Mouse (Mus musculus): ENCODE measurements around the gene Ryr2.
"Not testable (repeated sequence)": the region's sequence is repeated elsewhere in the genome, so short reads cannot be mapped to it uniquely, and the experiment has no call there.

The Ryr2 gene

DNA sequence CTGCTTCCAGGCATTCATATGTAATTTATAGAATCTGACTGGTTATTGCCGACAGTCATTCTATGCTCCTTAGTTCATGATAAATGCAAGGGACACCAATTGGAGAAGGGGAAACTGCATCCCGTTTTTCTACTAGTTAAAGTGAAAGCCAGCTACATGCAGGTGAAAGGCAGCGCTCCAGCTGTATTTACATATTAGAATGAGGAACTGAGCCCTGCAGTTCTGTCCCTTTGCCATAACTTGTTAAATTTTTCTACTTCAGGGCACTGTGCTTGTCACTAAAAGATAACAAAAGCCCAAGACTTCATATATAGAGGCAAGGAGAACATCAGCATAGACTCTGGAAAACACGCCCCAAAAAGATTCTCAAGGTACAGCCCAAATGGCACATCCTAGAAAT, 165.0 kb downstream of the Ryr2 start:
- no peak for DNase-seq (ENCODE audit: low read depth, low spot score)

DNA sequence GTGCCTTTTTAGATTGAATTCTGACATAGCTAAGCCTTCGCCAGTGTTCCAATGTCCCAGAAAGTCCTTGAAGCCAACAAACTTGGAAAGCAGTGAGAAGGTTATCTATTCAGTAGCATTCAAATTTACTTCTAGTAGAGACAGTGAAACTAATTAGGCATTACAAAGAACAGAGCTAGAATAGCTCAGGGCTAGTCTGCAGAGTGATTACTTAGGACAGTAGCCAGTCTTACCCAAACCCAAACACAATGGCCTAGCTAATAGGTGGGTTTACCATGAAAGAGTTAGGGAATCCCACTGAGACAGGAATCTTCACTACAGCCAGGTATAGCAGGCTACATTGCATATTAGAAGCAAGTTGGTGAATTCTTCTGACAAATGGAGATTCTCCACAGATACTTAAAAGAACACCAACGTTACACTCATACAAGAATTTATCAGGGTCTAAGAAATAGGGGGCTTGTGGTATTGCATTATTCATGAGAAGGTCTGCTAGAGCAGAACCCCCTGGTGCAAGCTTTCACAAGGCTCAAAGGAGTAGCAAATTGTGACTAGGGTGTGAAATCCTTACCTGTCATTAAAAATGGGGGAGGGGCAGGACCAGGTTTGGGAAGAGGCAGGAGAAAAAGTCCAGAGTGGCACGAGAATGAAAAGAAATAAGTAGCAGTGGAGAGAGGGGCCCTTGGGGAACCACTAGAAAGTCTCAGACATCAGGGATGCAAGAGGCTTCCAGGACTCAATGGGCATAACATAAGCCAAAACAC, 172.3 kb downstream of the Ryr2 start:
- DNase-seq (ENCODE audit: low read depth, low spot score) = not testable (repeated sequence)

DNA sequence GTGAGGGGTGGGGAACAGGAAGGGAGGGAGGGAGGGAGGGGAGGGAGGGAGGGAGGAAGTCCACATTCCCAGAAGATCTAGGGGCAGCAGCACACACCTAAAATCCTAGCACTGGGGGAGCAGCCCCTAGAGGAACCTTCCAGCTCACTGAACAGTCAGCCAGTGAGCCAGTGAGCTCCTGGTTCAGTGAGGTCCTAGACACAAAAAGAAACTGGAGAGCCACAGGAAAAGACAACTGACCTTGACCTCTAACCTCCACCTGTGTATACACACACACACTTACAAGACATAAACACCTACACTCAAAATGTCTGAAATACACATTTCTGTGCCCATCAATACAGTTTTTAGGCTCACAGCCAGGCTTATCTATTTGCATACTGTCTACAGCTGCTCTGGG, 173.4 kb downstream of the Ryr2 start:
- no peak for DNase-seq (ENCODE audit: low read depth, low spot score)

DNA sequence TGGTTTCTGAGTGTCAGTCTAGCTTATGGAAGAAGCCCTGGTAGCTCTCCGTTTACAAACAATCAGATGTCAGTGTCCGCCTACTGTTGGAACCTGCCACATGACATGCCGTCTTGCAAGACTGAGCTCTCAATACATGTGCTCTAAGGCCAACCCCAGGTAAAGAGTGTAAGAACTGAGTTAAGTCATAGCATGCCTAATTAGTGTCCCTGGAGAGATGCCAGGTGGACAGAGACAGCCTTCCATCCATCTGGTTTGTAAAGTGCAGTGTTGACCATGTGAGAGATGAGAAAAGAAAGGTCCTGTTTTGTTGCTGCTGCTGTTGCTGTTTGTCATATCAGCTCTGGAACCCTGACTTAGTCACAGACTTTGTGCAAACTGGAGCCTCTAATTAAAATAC, 178.0 kb downstream of the Ryr2 start:
- no peak for DNase-seq (ENCODE audit: low read depth, low spot score)

DNA sequence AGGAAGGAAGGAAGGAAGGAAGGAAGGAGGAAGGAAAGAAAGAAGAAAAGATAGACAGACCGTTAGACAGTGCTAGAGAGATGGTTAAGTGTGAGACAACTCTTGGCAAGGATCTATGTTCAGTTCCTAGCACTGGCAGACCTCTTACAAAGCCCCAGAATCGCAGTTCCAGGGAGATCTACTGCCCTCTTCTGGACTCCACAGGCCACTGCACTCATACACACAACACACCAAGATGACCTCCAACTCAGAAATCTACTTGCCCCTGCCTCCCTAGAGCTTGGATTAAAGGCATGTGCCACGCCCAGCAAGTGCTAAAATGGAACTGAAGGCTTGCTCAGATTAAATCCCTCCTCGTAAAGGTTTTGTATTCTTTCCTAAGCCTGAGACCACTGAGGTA, 179.0 kb downstream of the Ryr2 start:
- DNase-seq (ENCODE audit: low read depth, low spot score) = no peak

DNA sequence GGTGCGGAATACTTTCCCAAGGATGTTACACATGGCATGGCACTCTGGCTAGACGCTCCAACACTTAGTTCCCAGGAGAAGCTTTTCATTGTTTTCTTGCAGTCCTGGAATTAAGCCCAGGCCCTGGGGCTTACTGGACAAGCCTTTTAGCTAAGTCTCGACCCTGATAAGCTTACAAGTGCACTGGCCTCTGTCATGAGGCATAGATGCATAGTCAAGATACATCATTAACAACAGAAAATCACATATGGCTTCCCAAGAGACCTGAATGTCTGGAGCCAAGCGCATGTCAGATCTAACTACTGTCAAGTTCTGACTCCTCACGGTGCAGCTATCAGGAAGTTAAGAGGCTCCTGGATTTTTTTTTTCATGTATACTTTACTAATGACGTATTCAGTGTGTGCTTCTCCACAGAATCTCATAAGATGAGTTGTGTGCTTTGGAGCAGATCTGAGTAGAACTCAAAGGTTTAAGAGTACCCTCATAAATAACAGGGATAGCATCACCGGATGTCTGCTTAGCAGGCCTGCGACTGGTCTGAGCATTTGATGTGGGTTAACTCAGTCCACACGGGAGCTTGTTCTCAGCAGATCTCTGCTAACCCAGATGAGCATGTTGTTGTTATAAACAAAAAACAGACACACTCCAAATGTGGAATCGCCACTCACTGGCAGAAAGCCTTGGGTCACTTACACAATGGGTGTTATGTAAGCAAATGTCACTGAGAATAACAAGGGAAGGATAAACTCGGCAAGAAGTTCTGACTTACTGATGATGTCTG, 179.8 kb downstream of the Ryr2 start:
- DNase-seq (ENCODE audit: low read depth, low spot score) = no peak

DNA sequence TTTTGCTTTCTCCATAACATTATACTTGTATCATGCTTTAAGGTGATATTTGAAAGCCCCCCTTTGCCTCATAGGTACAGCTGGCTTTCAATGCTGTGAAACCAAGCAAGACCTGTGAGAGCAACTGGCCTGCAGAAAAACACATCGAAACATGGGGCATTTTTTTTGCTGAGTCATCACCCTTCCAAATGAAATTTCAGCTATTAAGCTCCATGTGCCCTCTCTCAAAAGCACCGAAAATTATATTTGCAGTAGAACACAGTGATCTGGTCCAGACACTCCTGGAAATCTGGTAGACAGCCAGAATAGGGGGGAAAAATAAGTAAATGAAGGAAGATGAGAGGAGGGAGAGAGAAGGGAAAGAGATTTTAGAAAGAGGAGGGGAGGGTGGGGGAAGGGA, 180.5 kb downstream of the Ryr2 start:
- DNase-seq (ENCODE audit: low read depth, low spot score) = no peak

DNA sequence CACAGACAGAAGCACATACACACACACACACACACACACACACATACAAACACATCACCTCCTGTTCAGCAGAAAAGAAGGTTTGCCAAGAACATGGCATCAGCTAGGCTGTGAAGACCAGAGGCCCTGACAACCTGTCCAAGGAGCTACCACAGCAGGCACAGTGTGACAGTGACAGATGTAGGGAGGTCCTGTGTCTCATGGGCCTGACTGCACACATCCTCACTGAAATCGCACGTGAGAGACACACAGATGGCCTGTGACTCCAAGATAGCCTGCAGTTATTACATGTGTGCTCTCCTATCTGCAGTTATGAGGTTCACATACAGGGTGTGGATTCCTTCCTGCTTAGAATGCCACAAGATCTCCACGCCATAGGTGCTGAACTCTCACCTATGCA, 182.0 kb downstream of the Ryr2 start:
- DNase-seq (ENCODE audit: low read depth, low spot score) = no peak

DNA sequence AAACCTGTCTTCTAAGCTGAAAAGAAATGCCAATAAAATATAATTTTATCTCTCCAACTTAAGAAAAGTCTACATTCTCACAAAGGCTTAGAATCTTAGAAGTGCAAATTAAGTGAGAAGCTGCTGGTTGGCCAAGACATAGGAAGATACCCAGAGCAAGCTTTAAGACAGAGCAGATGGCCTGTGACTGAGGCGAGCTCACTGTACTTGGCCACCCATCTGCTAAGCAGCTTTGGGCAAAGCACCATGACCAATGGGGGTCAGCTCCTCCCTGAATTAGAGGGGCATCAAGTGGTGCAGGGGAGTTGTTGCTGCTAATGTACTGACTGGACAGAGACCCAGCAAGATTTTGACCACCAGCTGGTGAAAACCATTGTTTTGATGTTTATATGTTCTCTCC, 186.2 kb downstream of the Ryr2 start:
- no peak for DNase-seq (ENCODE audit: low read depth, low spot score)

DNA sequence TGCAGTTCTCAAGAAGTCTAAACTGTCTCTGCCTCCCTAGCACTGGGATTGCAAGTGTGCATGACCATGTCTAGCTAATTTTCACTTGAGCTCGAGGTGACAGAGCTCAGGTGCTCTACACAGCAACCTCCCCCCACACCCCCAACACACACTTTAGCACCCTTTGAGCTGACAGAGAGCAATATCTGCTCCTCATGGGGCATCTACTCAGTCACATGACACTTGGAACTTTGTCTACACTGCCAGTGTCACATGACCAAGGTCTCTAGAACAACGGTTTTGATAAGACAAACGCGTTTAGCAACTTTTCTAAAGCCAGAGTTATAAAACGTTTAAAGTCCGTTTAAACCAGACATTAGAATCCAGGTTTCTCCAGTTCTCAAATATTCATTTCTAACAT, 187.3 kb downstream of the Ryr2 start:
- DNase-seq (ENCODE audit: low read depth, low spot score) = no peak

DNA sequence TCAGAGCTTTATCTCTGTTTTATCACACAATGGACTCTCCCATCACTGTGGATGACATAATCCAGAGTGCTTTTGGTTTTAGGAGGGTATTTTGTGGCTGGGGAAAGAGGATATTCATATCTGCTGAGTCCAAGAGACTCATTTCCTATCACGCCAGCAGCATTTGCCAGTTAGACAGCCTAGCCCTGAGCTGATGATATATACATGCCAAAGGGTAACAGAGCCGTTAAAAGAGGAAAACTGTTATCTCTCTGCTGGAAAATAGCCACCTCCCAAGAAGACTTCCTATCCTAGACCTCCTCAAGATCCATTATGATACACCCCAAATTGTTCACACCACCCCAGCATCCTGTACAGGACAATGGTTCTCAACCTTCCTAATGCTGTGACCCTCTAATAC, 191.1 kb downstream of the Ryr2 start:
- DNase-seq (ENCODE audit: low read depth, low spot score) = no peak

DNA sequence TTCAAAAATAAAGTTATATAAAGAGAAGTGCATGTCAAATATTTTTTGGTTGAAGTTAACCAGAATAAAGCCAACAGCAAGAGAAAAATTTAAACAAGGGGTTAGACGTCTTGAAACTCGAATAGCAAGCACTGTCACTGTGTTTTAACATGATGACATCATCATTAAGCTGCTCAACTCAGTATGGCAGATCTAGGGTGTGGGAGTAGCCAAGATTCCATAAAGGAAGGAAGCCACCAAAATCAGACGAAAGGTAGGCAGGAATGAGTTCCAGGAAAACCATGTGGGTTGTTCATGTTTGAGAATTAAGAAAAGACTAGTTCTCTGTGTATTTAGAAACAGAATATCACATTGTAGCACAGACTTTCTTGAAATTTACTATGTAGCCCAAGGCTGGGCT, 192.1 kb downstream of the Ryr2 start:
- DNase-seq (ENCODE audit: low read depth, low spot score) = no peak

DNA sequence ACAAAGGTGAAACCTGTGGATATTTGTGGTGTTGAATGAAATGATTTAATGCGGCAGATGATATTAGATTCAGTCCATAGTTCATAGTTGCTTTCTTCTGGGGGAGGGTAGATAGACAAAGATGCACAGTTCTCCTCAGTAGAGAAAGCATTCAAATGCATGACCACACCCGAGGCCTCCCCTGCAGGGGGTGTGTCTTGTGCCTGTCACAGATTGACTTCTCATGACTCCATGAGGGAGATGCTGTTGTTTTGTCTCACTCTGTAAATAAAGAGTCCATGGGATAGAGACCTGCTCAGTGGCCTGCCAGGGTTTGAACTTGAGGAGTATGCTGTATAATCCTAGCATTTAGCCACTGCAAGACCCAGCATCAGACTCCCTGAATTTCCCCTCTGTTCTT, 194.5 kb downstream of the Ryr2 start:
- no peak for DNase-seq (ENCODE audit: low read depth, low spot score)

DNA sequence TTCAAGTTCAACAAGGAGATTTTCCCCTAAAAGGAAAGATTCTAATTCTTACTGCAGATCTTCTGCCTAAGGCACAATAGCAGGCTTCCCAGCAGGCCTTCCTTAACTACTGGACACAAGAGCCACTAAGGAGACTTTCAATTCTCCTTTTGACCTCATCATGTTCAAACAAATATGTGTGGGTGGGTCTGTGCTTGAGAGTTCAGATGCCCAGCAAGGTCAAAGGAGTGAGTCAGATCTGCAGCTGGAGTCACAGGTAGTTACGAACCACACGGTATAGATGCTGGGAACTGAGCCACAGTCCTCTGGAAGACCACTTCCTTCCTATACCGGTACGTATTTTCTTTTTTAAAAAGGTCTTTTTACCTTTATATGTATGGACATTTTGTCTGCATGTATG, 198.6 kb downstream of the Ryr2 start:
- DNase-seq (ENCODE audit: low read depth, low spot score) = no peak

DNA sequence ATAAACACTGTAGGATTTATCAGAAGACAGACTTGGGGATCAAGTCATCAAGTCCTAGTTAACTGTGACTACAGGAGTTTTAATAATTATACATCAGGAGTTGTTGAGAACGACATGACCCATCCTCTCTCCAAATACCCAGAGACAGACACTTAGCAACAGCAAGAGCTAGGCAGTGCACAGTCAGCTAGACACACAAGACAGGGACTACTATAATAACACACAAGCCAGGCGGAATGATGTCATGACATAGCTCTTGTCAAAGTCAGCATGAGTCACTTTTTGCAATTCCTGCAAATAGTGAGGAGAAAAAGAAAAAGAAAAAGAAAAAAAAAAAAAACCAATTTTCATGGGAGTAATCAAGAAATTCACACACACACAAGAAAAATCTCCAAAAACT, 201.6 kb downstream of the Ryr2 start:
- no peak for DNase-seq (ENCODE audit: low read depth, low spot score)

DNA sequence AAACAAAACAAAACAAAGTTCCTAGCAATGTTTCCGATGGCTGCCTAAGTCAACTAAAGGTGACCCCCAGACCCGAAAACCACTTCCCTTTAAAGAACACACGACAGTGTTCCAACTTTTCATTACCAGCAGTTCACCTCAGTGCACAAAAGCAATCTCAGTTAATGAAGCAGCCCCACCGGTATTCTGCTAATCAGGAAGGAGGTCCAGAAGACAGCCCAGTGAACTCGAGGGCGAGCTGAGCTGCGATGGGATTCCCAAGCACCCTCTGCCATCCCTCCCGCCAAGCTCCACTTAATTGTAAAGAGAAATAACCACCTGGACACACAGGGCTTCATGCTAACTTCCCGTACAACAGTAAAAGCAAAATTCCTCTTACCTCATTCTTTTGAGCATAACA, 203.5 kb downstream of the Ryr2 start:
- DNase-seq (ENCODE audit: low read depth, low spot score) = no peak

DNA sequence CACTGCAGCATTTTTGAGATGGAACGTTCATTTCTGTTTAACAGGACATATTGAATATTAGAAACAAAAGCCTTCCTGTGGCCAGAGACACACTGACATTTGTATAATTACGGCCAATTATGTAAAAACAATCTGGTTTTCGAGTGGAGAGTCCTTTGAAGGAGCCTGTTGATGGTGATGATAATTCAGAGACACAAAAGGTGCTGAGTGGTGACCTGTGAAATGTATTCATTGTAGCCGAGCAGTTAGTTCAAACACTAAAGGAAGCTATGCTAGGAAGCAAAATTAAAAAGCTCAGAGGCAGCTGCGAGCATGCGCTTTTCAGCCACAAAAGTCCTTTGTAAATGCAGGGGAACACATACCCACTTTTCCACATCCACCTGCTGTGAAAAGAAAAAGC, 203.9 kb downstream of the Ryr2 start:
- DNase-seq (ENCODE audit: low read depth, low spot score) = no peak

DNA sequence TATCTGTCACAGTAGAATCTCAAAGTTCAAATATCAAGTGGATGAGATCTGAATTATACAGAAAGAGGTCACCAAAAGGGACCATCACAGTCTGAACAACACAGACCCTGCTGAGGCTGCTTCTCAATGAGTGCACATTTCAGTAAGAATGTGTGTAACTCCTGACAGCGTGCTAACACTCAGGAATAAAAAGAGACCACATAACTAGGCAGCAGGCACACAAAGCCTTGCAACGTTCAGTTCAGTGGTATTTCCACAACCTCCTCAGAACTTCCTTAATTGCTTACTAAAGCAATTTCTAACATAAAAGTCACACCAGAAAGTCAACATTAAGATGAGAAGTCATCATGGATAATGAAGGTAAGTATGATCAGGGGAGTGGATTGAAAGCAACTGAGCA, 206.1 kb downstream of the Ryr2 start:
- DNase-seq (ENCODE audit: low read depth, low spot score) = no peak

DNA sequence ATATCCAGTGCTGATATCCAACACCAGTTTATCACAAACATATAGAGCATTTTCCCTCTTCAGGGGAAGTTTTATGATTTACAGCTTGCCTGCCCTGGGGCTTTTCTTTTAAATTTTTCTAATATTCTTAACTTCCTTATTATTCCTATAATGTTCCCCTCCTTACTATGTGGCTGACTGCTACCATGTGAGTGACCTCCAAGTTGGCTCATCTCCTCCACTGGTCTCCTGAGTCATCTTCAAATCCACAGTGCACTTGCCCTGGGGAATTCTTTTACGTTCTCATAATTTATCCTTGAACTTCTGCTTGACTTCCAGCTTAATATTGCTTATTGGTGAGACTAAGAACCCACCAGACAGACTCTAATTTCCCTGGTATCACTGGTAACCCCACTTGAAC, 211.1 kb downstream of the Ryr2 start:
- no peak for DNase-seq (ENCODE audit: low read depth, low spot score)

DNA sequence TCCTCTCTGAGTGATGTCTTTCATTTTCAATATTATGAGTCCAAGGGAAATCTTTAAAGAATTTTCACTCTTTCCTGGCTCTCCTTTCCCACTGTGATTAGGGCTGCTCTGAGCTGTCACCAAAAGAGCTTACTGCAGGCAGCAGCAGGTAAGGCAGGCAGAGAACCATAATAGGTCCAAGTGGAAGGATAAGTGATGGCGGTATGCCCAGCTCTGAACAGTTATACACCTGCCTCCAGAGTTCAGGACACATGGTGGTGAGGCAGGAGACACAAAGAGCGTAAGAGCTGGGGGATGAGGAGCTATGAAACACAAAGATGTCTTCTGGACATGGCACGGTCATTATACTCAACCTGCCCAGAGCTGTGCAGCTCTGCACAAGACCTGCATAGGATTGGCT, 215.0 kb downstream of the Ryr2 start:
- no peak for DNase-seq (ENCODE audit: low read depth, low spot score)

DNA sequence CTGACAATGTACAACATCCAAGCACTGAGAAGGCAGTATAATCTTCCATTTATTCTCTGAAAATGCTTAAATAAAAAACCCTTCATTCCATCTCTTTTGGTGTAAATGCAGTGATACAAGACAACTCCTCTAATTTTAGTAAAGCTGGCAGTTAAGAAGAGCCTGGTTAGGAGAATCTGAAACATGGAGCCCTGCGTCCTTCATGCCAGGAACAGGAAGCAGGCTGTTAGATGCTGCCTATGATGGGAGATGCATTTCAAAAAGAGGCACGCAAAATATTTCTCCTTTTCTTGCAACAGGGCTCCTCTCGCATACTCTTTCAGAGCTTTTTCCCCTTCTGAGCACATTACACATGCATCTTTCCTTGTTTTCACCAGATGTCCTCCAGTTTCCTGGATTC, 215.6 kb downstream of the Ryr2 start:
- no peak for DNase-seq (ENCODE audit: low read depth, low spot score)

DNA sequence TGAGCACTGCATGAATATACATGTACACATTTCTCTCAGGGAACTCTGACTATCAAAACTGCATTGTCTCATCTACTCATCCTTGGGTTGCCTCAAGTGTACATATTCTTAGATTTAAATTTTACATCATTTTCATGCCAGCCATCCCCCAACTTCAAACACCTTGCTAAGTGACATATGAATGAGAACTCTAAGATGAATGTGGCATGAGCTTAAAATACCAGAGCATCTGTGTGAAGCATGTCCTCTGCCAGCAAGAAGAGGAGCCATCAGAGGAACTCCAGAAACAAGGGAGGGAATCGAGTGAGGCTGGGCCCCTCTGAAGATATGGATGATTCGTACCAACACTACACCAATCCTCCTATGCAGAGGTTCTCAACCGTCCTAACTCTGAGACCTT, 222.6 kb downstream of the Ryr2 start:
- DNase-seq (ENCODE audit: low read depth, low spot score) = no peak

DNA sequence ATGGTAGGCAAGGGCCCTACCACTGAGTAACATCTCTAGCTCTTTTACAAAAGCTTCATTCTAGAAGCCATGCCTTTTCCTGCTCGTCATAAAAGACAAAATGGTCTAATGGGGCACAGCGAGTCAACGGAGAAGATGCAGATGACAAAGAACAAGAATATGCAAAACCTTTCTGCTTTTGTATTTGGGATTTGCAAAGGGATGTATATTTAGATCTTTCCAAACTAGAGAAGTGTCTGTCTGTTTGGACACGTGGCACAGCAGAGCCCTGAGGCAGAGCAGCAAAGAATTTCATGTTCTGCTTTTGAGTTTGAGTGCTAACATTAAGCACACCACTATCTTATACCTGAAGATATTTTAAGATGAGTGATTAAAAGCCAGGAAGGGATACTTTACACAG, 224.4 kb downstream of the Ryr2 start:
- no peak for DNase-seq (ENCODE audit: low read depth, low spot score)

All from forelimb bud, embryonic 11.5 days (tissue).